Mouse (Mus musculus) spleen, adult 2 months (tissue): ENCODE results near the gene Arhgap45. TPM values are rescaled to one million over a fixed set of nuclear protein-coding genes. Genes with fewer than 3 reads are reported as not detected.

Experiments used
- DNase-seq, 2 experiments: peaks; one replicate each; pipeline versions ENCODE4 v3.0.0 to v3.0.0-alpha.2; 2012 to 2021; ENCODE audit warnings: low spot score in 2 of 2, low read depth in 1 of 2
- H3K27ac ChIP-seq: fragments of 200-500 bp; 2 replicates; pipeline ENCODE4 v1.5.1; 2012; ENCODE audit warnings: low read length, inconsistent platforms; ENCODE audit not compliant: insufficient read depth
- H3K27me3 ChIP-seq: fragments of 200-500 bp; 2 replicates; pipeline ENCODE4 v1.6.1; 2012; ENCODE audit warnings: mild to moderate bottlenecking, moderate library complexity, low read length, inconsistent platforms; ENCODE audit not compliant: control insufficient read depth, insufficient read depth
- H3K36me3 ChIP-seq: fragments of 200-500 bp; 2 replicates; pipeline ENCODE4 v1.6.1; 2012; ENCODE audit warnings: mild to moderate bottlenecking, low read length, inconsistent platforms; ENCODE audit not compliant: control insufficient read depth, insufficient read depth
- H3K4me1 ChIP-seq: fragments of 200-500 bp; 2 replicates; pipeline ENCODE4 v1.6.1; 2011; ENCODE audit warnings: inconsistent platforms; ENCODE audit not compliant: control insufficient read depth, insufficient read depth, insufficient read length
- H3K4me3 ChIP-seq: fragments of 200-500 bp; 2 replicates; pipeline ENCODE4 v1.5.1; 2011; ENCODE audit warnings: mild to moderate bottlenecking, inconsistent platforms; ENCODE audit not compliant: insufficient read depth, insufficient read length; ENCODE audit errors: extremely low read depth
- CTCF ChIP-seq: fragments of 200-500 bp; IDR thresholded peaks from 2 replicates; pipeline ENCODE4 v1.5.1; 2011; ENCODE audit warnings: mild to moderate bottlenecking, inconsistent platforms; ENCODE audit not compliant: insufficient read depth, insufficient read length, insufficient replicate concordance; ENCODE audit errors: extremely low read depth
- POLR2A ChIP-seq: fragments of 200-500 bp; IDR thresholded peaks from 2 replicates; pipeline ENCODE4 v1.6.1; 2011; ENCODE audit warnings: low read depth, low read length, inconsistent platforms
- WGBS: fragments of 180-500 bp; shearing (Covaris S2); methylation state at CpG from one replicate; pipeline ENCODE4 v1.1.7; 2018; 5-methylcytosine and 5-hydroxymethylcytosine counted together
- polyA plus RNA-seq: library from polyadenylated mRNA; depleted of rRNA; stranded (reverse); fragments of >200 nt; gene quantifications from 2 replicates; pipeline ENCODE4 v1.2.3, GENCODE M21; 2012

The Arhgap45 gene
- polyA plus RNA-seq, 1 experiment: 492 TPM

DNA sequence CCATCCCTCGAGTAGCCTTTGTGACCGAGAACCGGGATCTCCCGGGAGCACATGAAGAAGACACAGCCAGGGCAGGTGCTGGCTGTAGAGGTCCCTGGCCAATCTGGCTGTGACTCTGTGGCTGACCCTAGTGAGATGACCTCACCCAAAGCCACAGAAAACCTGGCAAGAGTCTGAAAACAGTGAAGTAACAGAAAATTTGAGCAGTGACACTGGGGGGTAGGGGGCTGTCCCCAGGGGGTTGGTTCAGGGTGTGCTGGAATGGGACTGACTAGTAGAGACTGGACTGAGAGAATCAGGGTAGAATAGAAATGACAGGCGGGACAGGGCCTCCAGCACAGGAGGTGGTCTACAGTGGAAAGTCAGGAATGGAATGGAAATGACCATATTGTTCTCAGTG lies 33.2 kb upstream of the Arhgap45 start:
- peak overlapping the region; percentile 77; the same call in 1 of the 2 replicates for H3K4me3 ChIP-seq
- no peaks in the 10 kb centered on the region for H3K27me3 ChIP-seq
- WGBS: 67% methylated on average over 5 of the region's 5 CpGs
- peaks cover 28% of the 10 kb centered on the region; the same call in 1 of the 2 replicates for H3K4me1 ChIP-seq
- peaks cover 11% of the 10 kb centered on the region for H3K36me3 ChIP-seq
- no peak for DNase-seq
- TF ChIP-seq POLR2A (no peak), CTCF (no peak)
- peak overlapping the region; percentile 80; the same call in 1 of the 2 replicates for H3K27ac ChIP-seq

DNA sequence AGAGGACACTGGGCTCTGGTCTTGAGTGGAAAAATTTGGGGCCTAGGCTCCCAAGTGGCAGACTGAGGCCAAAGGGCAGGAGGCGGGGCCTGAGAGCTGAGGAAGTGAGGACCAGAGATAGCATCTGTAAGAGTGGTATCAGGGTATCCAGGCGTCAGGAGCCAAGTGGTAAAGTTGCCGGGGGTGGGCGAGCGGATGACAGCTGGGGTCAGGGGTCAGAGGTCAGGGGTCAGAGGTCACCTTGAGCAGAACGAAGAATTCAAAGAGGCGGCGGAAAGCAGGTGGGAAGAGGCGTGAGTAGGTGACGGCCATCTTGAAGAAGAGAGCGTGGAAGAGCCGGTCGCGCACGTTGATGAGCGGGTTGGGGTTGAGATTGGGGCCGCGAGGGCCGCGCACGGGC lies 32.8 kb upstream of the Arhgap45 start:
- 2% methylated on average over 17 of the region's 21 CpGs for WGBS
- DNase-seq: peak; percentile 47 to 65
- Histone ChIP-seq H3K27me3 (no peaks in the 10 kb centered on the region), H3K27ac (peak overlapping the region; percentile 80), H3K4me3 (peak overlapping the region; percentile 77), H3K4me1 (peaks cover 28% of the 10 kb centered on the region; the same call in 1 of the 2 replicates), H3K36me3 (peaks cover 7% of the 10 kb centered on the region)
- TF ChIP-seq CTCF: no peak
- no peak for TF ChIP-seq POLR2A

DNA sequence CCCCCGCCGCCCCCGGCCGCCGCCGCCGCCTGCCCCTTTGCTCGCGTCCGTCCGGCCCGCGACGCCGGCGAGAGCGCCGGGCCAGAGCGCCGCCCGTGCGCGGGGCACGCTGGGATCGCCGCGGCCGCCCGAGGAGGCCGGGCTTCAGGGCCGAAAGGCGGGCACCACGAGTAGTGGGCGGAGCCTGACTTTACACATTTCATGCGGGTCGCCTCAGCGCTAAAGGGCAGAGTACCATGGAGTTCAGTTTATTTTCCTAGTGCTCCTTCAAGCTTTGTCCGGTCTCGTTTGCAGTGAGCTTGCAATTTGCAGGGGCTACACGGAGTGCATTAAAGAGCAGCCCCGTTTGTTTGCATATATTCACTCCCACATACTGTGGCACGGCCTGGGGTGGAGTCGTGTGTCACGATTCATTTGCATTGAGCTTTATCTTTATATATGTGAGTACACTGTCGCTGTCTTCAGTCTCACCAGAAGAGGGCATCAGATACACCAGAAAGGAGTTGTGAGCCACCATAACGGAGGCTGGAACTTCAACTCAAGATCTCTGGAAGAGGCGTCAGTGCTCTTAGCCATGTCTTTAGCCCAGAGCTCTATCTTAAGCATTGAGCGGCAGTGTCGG lies 32.1 kb upstream of the Arhgap45 start, which contains the start of gene Tmem259:
Tmem259 (minus strand) TSS at position 136 of the 622 bp plus-strand sequence.
- Histone ChIP-seq H3K4me1 (peaks cover 32% of the 10 kb centered on the region; the same call in 1 of the 2 replicates), H3K27me3 (no peaks in the 10 kb centered on the region), H3K27ac (peak within 1 kb of the TSS; percentile 95), H3K4me3 (peak within 1 kb of the TSS; percentile 77), H3K36me3 (peaks cover 1% of the 10 kb centered on the region)
- TF ChIP-seq POLR2A (no peak), CTCF (no peak)
- WGBS: under 1% methylated on average over 34 of the region's 49 CpGs
- peak; percentile 82 to 92 for DNase-seq

DNA sequence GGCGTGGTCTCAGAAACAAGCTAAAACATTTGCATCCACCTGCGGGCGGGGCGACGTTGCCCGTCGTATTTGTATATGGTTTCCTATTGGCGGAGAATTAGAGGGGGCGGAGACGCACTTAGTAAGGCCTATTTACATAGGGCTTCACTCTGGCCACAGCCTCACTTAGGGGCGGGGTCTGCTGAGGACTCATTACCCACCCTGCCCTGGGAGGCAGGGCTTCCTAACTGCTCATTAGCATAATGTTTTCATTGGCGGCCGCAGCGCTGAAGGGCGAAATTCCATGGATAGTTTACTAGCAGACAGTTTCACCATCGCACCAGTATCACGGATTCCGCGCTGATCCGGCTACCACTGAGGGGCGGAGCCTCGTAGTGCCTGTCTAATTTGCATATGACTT lies 31.6 kb upstream of the Arhgap45 start:
- DNase-seq: peak; percentile 95 to 99

DNA sequence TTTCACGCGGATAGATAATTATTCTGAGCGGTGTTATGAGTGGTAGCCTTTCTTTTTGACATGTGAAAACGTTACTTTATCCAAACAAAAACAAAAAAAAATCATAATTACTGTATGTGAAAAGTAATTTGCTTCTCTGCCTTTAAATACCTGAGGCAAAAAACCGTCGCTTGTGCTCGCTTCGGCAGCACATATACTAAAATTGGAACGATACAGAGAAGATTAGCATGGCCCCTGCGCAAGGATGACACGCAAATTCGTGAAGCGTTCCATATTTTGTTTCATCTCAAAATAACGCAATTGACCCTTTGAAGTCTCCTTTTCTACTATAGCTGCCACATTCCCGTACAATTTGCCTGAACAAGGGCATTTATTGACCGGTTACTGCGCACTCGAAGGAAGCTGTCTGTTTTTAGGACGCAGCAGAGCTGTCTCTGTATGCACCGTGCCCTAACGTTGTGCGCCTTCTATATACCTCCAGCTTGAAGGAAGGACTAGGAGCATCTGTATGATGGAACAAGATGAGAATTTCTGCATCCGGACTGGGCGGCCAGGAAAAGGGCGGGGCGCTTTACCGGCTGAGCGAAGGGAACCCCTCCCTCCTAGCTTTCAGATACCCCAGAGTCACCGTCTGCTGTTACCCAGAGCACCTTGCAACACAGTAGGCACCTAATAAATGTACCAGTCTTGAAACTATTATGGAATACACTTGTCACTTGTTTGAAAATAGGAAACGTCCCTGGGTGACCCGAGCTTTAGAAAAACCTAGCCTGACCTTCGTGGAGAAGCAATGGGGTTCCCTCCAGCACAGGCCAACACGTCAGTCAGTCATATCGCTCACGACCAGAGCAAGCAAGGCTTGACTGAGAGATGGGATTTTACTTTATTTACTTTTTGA lies 30.9 kb upstream of the Arhgap45 start:
- TF ChIP-seq CTCF (no peak), POLR2A (peak; percentile 59; the same call in 1 of the 2 replicates)
- Histone ChIP-seq H3K27ac (peak overlapping the region; percentile 95), H3K36me3 (no peaks in the 10 kb centered on the region), H3K27me3 (no peaks in the 10 kb centered on the region), H3K4me1 (peaks cover 38% of the 10 kb centered on the region), H3K4me3 (peak overlapping the region; percentile 68)
- DNase-seq: peak; percentile 45 to 80
- WGBS: 2% methylated on average over 35 of the region's 35 CpGs

More for the DNA sequence above, 31.6 kb upstream of the Arhgap45 start:
- Histone ChIP-seq H3K36me3 (no peaks in the 10 kb centered on the region), H3K27ac (peak overlapping the region; percentile 95), H3K4me1 (peaks cover 36% of the 10 kb centered on the region), H3K27me3 (no peaks in the 10 kb centered on the region), H3K4me3 (peak overlapping the region; percentile 71)
- WGBS: under 1% methylated on average over 22 of the region's 22 CpGs
- TF ChIP-seq POLR2A (no peak), CTCF (no peak)

DNA sequence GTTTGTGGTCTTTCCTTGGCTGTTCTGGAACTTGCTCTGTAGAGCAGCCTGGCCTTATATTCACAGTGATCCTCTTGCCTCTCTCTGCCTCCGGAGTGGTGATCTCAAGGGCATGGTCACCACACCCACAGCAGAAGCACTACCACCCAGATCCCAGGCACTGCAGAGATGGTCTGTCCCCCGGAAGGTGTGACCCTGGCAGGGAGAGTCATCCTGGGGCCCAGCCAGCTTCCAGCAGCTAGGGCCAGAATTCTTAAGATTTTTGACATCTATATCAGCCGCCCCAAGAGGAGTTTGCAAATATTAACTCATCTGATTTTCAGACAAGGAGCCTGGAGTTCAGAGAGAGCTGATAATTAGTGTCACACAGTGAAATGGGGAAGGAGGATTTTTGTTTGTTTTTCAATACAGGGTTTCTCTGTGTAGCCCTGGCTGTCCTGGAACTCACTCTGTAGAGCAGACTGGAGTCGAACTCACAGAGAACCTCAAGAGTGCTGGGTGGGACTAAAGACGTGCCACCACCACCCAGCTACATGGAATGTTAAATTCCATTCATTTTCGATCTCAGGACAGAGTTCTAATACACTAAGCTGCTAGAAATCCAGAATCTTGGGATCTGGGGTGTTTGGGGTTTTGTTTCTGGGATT lies 30.1 kb upstream of the Arhgap45 start:
- peaks cover 5% of the 10 kb centered on the region for H3K36me3 ChIP-seq
- peak overlapping the region; percentile 95 for H3K27ac ChIP-seq
- no peak for TF ChIP-seq POLR2A
- TF ChIP-seq CTCF: no peak
- no peak for DNase-seq
- peaks cover 38% of the 10 kb centered on the region for H3K4me1 ChIP-seq
- 24% methylated on average over 6 of the region's 6 CpGs for WGBS
- H3K27me3 ChIP-seq: no peaks in the 10 kb centered on the region
- no peak overlapping the region; the same call in 1 of the 2 replicates for H3K4me3 ChIP-seq
